ENCODE assay signal across 12 mouse cellular contexts in the genomic region with DNA sequence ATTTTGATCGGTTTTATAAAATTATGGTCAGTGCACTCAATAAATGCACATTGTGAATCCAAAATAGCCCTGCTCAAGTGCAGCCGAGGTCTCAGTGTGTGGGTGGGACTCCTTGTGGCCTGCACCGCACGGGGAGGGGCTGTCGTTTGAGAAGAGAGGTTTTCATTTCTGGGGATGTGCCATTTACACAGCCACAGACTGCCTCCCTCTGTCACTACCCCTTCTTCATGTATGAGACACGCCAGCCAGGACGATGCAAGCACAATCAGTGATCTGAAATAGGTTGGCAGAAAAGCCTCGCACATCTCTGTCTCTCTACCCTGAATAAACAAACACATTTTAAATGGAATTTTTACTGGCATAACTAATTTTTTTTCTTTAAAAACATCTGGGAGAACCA.
"Had no signal": no experiment of that assay in that cellular context is flagged by ENCODE, and none has a peak within 500 bp of the region (broad histone marks: within the 10 kb centered on the region; RNA-seq: fewer than 3 reads in every experiment).

No protein-coding gene starts in this region.

- H3K27me3 ChIP-seq: limb, embryonic 12.5 days; limb, embryonic 15.5 days; midbrain, embryonic 13.5 days had no signal

- DNase-seq: liver, postnatal 0 days; thymus, adult 18-20 months; thymus, postnatal 36 days had no signal

- H3K4me3 ChIP-seq: limb, embryonic 12.5 days; limb, embryonic 15.5 days; midbrain, embryonic 13.5 days; myocyte had no signal

- H3K4me2 ChIP-seq: limb, embryonic 12.5 days; limb, embryonic 15.5 days; liver, embryonic 11.5 days; lung, embryonic 14.5 days; midbrain, embryonic 13.5 days had no signal

- H3K27ac ChIP-seq: limb, embryonic 12.5 days; limb, embryonic 15.5 days; liver, embryonic 14.5 days; midbrain, embryonic 13.5 days; stomach, postnatal 0 days had no signal

- H3K4me1 ChIP-seq: midbrain, embryonic 13.5 days had no signal

- ATAC-seq: liver, postnatal 0 days; midbrain, embryonic 13.5 days; midbrain, embryonic 16.5 days had no signal

- H3K9ac ChIP-seq: limb, embryonic 12.5 days; limb, embryonic 15.5 days; liver, embryonic 14.5 days; liver, postnatal 0 days; lung, embryonic 14.5 days; midbrain, embryonic 13.5 days had no signal
